Mouse (Mus musculus): ENCODE measurements around the gene Umad1.

Umad1 gene

GRCm38 (mm10) chr6:8474316-8474715 is 215.2 kb downstream of the Umad1 start:
- DNase-seq (ENCODE audit: low spot score in 2 of 2), result no peak

- no peak for DNase-seq (ENCODE audit: low spot score in 2 of 2)
These were observed 215.7 kb downstream of the Umad1 start for GRCm38 (mm10) chr6:8474820-8475219.

GRCm38 (mm10) chr6:8479176-8479575 is 220.1 kb downstream of the Umad1 start:
- no peak for DNase-seq (ENCODE audit: low spot score in 2 of 2)

- DNase-seq (ENCODE audit: low spot score in 2 of 2), result no peak
These were observed 225.6 kb downstream of the Umad1 start for GRCm38 (mm10) chr6:8484437-8485275.

- DNase-seq (ENCODE audit: low spot score in 2 of 2), result no peak
These were observed 226.5 kb downstream of the Umad1 start for GRCm38 (mm10) chr6:8485414-8486175.

GRCm38 (mm10) chr6:8486391-8487043 is 227.4 kb downstream of the Umad1 start:
- DNase-seq (ENCODE audit: low spot score in 2 of 2), result no peak

- no peak for DNase-seq (ENCODE audit: low spot score in 2 of 2)
These were observed 228.2 kb downstream of the Umad1 start for GRCm38 (mm10) chr6:8487044-8487853.

GRCm38 (mm10) chr6:8488249-8488648 is 229.2 kb downstream of the Umad1 start:
- no peak for DNase-seq (ENCODE audit: low spot score in 2 of 2)

GRCm38 (mm10) chr6:8489266-8489665 is 230.2 kb downstream of the Umad1 start:
- no peak for DNase-seq (ENCODE audit: low spot score in 2 of 2)

GRCm38 (mm10) chr6:8489938-8490585 is 231.0 kb downstream of the Umad1 start:
- DNase-seq (ENCODE audit: low spot score in 2 of 2), result no peak

GRCm38 (mm10) chr6:8492248-8492647 is 233.2 kb downstream of the Umad1 start:
- DNase-seq (ENCODE audit: low spot score in 2 of 2), result no peak

- no peak for DNase-seq (ENCODE audit: low spot score in 2 of 2)
These were observed 236.2 kb downstream of the Umad1 start for GRCm38 (mm10) chr6:8495109-8495826.

- DNase-seq (ENCODE audit: low spot score in 2 of 2), result no peak
These were observed 236.7 kb downstream of the Umad1 start for GRCm38 (mm10) chr6:8495827-8496222.

GRCm38 (mm10) chr6:8497234-8497867 is 238.3 kb downstream of the Umad1 start:
- no peak for DNase-seq (ENCODE audit: low spot score in 2 of 2)

GRCm38 (mm10) chr6:8497868-8498257 is 238.8 kb downstream of the Umad1 start:
- DNase-seq (ENCODE audit: low spot score in 2 of 2), result no peak

GRCm38 (mm10) chr6:8498961-8499360 is 239.9 kb downstream of the Umad1 start:
- no peak for DNase-seq (ENCODE audit: low spot score in 2 of 2)

- no peak for DNase-seq (ENCODE audit: low spot score in 2 of 2)
These were observed 244.9 kb downstream of the Umad1 start for GRCm38 (mm10) chr6:8503953-8504352.

- DNase-seq (ENCODE audit: low spot score in 2 of 2), result no peak
These were observed 245.6 kb downstream of the Umad1 start for GRCm38 (mm10) chr6:8504521-8505228.

GRCm38 (mm10) chr6:8506631-8507030 is 247.5 kb downstream of the Umad1 start:
- no peak for DNase-seq (ENCODE audit: low spot score in 2 of 2)

Measured in frontal cortex, postnatal 10 days (tissue).